Mouse (Mus musculus) R1 (cell line): ENCODE measurements around the gene Phactr2.

Experiments
- DNase-seq: peaks from one replicate; pipeline ENCODE4 v3.0.0-alpha.2; 2018; ENCODE audit warnings: low read depth, low spot score

The Phactr2 gene

GRCm38 (mm10) chr10:13331405-13332032 lies 142.7 kb downstream of the Phactr2 start:
- DNase-seq = no peak

- no peak for DNase-seq
Observed at GRCm38 (mm10) chr10:13328602-13329001, 145.6 kb downstream of the Phactr2 start.

GRCm38 (mm10) chr10:13326149-13326873 lies 147.9 kb downstream of the Phactr2 start:
- DNase-seq = peak; percentile 4

- DNase-seq = peak; percentile 66
Observed at GRCm38 (mm10) chr10:13323806-13324411, 150.3 kb downstream of the Phactr2 start.

- DNase-seq = peak; percentile 16
Observed at GRCm38 (mm10) chr10:13323139-13323805, 150.9 kb downstream of the Phactr2 start.

- no peak for DNase-seq
Observed at GRCm38 (mm10) chr10:13314999-13315398, 159.2 kb downstream of the Phactr2 start.

GRCm38 (mm10) chr10:13312576-13312975 lies 161.6 kb downstream of the Phactr2 start:
- no peak for DNase-seq

GRCm38 (mm10) chr10:13311612-13312011 lies 162.6 kb downstream of the Phactr2 start:
- no peak for DNase-seq

- DNase-seq = no peak
Observed at GRCm38 (mm10) chr10:13310075-13310474, 164.1 kb downstream of the Phactr2 start.

GRCm38 (mm10) chr10:13304641-13305241 lies 169.5 kb downstream of the Phactr2 start:
- DNase-seq = no peak

GRCm38 (mm10) chr10:13303271-13304265 lies 170.6 kb downstream of the Phactr2 start:
- DNase-seq = no peak

GRCm38 (mm10) chr10:13300601-13301000 lies 173.6 kb downstream of the Phactr2 start:
- no peak for DNase-seq

GRCm38 (mm10) chr10:13300196-13300595 lies 174.0 kb downstream of the Phactr2 start:
- no peak for DNase-seq

- no peak for DNase-seq
Observed at GRCm38 (mm10) chr10:13294886-13295285, 179.3 kb downstream of the Phactr2 start.

- no peak for DNase-seq
Observed at GRCm38 (mm10) chr10:13292026-13292425, 182.2 kb downstream of the Phactr2 start.

GRCm38 (mm10) chr10:13289252-13289961 lies 184.8 kb downstream of the Phactr2 start:
- DNase-seq = peak; percentile 5

GRCm38 (mm10) chr10:13288296-13288695 lies 185.9 kb downstream of the Phactr2 start:
- DNase-seq = no peak

- no peak for DNase-seq
Observed at GRCm38 (mm10) chr10:13283441-13283840, 190.8 kb downstream of the Phactr2 start.

- no peak for DNase-seq
Observed at GRCm38 (mm10) chr10:13280298-13280853, 193.8 kb downstream of the Phactr2 start.

- no peak for DNase-seq
Observed at GRCm38 (mm10) chr10:13276298-13276697, 197.9 kb downstream of the Phactr2 start.
